Mouse (Mus musculus) lung, postnatal 0 days (tissue): ENCODE measurements around the gene Esrrg. TPM values are rescaled to one million over a fixed set of nuclear protein-coding genes. Genes with fewer than 3 reads are reported as not detected.

Experiments
- ATAC-seq: fragments of 200-750 bp; cut with Nextera tagmentation; 2 replicates; pipeline ENCODE4 v1.8.0; 2017; ENCODE audit warnings: moderate library complexity
- DNase-seq: peaks from one replicate; pipeline ENCODE4 v3.0.0-alpha.2; 2016; ENCODE audit warnings: low spot score
- H3K27ac ChIP-seq: fragments of 300-500 bp; sonication (generic); 2 replicates; pipeline ENCODE4 v1.5.1; 2014; ENCODE audit warnings: antibody characterized with exemption, mild to moderate bottlenecking, low read length, mixed read lengths
- H3K27me3 ChIP-seq: fragments of 300-500 bp; sonication (generic); replicated peaks from 2 replicates; pipeline ENCODE4 v1.6.1; 2014; ENCODE audit warnings: low read length, mixed read lengths; ENCODE audit not compliant: insufficient read depth
- H3K36me3 ChIP-seq: fragments of 300-500 bp; sonication (generic); 2 replicates; pipeline ENCODE4 v1.6.1; 2014; ENCODE audit warnings: low read length, mixed read lengths; ENCODE audit not compliant: insufficient read depth
- H3K4me1 ChIP-seq: fragments of 300-500 bp; sonication (generic); 2 replicates; pipeline ENCODE4 v1.6.1; 2014; ENCODE audit warnings: antibody characterized with exemption, low read depth, low read length, mixed read lengths; ENCODE audit not compliant: insufficient read depth
- H3K4me2 ChIP-seq: fragments of 300-500 bp; sonication (generic); replicated peaks from 2 replicates; pipeline ENCODE4 v1.6.1; 2014; ENCODE audit warnings: low read depth, mild to moderate bottlenecking, low read length, moderate library complexity, mixed read lengths
- H3K4me3 ChIP-seq: fragments of 300-500 bp; sonication (generic); 2 replicates; pipeline ENCODE4 v1.5.1; 2014; ENCODE audit warnings: low read depth, low read length
- H3K9ac ChIP-seq: fragments of 300-500 bp; sonication (generic); replicated peaks from 2 replicates; pipeline ENCODE4 v1.6.1; 2014; ENCODE audit warnings: low read depth, mild to moderate bottlenecking
- H3K9me3 ChIP-seq: fragments of 300-500 bp; sonication (generic); 2 replicates; pipeline ENCODE4 v1.6.1; 2016; ENCODE audit warnings: low read length, mixed read lengths
- CTCF ChIP-seq: IDR thresholded peaks from 2 replicates; pipeline ENCODE4 v1.5.1; 2016; ENCODE audit warnings: antibody characterized with exemption, mild to moderate bottlenecking
- EP300 ChIP-seq: IDR thresholded peaks from 2 replicates; pipeline ENCODE4 v1.6.1; 2016; ENCODE audit warnings: antibody characterized with exemption, mild to moderate bottlenecking, control low read depth
- WGBS: fragments of 180-500 bp; shearing (Covaris S2); extraction: QIAGEN DNeasy Blood & Tissue Kit; methylation state at CpG from one replicate; pipeline ENCODE4 v1.1.7; 2014; 5-methylcytosine and 5-hydroxymethylcytosine counted together
- polyA plus RNA-seq: library from polyadenylated mRNA; unstranded; fragments of >200 nt; fragmentation: Nextera tagmentation; extraction: Ambion mirVana; gene quantifications from 2 replicates; pipeline ENCODE4 v1.2.1, GENCODE M21; 2015

Esrrg gene
- polyA plus RNA-seq, 1 experiment from 2014 or later: 0.54 TPM

DNA sequence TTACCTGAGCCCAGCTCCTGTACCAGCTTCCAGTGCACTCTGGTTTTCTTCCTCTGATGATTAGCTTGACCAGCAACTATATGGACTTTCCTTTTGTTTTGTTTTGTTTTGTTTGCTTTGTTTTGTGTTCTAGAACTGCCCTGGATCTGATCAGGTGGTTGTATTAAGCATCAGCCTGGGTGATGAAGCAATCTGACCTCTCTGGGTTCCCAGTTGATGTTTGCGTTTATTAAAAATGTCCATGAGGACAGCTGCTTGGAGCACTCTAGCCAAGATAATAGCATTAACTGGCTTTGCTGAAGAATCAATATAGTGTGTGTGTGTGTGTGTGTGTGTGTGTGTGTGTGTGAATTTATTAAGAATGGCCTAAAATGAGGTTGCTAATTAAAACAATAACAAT, 149.4 kb downstream of the Esrrg start:
- ATAC-seq (no peak), DNase-seq (no peak)
- H3K9me3 ChIP-seq: no peaks in the 10 kb centered on the region
- H3K27ac ChIP-seq: no peak overlapping the region
- H3K4me1 ChIP-seq: no peaks in the 10 kb centered on the region
- no peak overlapping the region for H3K4me2 ChIP-seq
- TF ChIP-seq EP300: no peak
- TF ChIP-seq CTCF: no peak
- no peak overlapping the region for H3K9ac ChIP-seq
- H3K27me3 ChIP-seq: no peaks in the 10 kb centered on the region
- H3K36me3 ChIP-seq: no peaks in the 10 kb centered on the region
- 76% methylated on average over 1 of the region's 1 CpGs for WGBS
- no peak overlapping the region for H3K4me3 ChIP-seq

DNA sequence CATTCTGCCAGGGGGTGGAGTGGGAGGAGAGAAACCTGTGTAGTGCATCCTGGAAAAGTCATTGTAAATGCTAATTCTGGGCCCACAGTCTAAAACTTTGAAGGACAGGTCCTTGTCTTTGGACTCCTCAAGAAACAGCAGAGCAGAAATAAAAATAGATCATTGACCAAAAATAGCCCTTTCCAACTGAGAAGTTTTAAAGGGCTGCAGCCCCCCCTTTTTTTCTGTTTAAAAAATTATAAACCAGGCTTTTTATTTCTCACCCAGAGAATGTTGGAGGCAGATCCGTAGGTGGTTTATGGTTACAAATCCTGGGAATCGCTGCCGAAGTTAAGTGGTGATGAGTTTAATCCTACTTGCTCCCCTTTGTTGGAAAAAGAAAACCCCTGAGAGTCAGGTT, 150.0 kb downstream of the Esrrg start:
- no peak for ATAC-seq
- WGBS: 69% methylated on average over 3 of the region's 3 CpGs
- H3K27ac ChIP-seq: no peak overlapping the region

DNA sequence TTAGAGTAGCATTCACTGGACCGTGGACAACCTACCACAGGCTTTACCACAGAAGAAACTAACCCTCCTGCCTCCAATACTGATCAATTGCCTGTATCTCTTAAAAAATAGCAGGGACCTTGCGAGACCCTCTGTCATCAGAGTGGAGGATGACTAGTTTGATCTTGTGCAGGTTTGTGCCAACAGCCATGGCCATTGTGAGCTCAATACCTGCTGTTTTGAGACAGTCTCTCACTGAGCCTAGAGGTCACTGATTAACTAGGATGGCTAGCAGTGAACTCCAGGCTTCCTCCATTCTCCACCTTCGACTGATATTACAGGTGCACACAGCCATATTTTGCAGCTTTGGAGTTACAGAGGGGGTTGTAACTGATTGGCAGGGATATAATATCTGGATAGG, 150.9 kb downstream of the Esrrg start:
- Histone ChIP-seq H3K36me3 (no peaks in the 10 kb centered on the region), H3K4me1 (no peaks in the 10 kb centered on the region), H3K9ac (no peak overlapping the region), H3K4me2 (no peak overlapping the region), H3K9me3 (no peaks in the 10 kb centered on the region), H3K4me3 (no peak overlapping the region), H3K27me3 (no peaks in the 10 kb centered on the region), H3K27ac (no peak overlapping the region)
- ATAC-seq (no peak), DNase-seq (no peak)
- TF ChIP-seq CTCF (no peak), EP300 (no peak)
- 77% methylated on average over 3 of the region's 3 CpGs for WGBS

More for the DNA sequence above, 150.0 kb downstream of the Esrrg start:
- Histone ChIP-seq H3K4me2 (no peak overlapping the region), H3K36me3 (no peaks in the 10 kb centered on the region), H3K27me3 (no peaks in the 10 kb centered on the region), H3K4me3 (no peak overlapping the region), H3K9me3 (no peaks in the 10 kb centered on the region), H3K4me1 (no peaks in the 10 kb centered on the region), H3K9ac (no peak overlapping the region)
- TF ChIP-seq EP300 (no peak), CTCF (no peak)
- DNase-seq: no peak

DNA sequence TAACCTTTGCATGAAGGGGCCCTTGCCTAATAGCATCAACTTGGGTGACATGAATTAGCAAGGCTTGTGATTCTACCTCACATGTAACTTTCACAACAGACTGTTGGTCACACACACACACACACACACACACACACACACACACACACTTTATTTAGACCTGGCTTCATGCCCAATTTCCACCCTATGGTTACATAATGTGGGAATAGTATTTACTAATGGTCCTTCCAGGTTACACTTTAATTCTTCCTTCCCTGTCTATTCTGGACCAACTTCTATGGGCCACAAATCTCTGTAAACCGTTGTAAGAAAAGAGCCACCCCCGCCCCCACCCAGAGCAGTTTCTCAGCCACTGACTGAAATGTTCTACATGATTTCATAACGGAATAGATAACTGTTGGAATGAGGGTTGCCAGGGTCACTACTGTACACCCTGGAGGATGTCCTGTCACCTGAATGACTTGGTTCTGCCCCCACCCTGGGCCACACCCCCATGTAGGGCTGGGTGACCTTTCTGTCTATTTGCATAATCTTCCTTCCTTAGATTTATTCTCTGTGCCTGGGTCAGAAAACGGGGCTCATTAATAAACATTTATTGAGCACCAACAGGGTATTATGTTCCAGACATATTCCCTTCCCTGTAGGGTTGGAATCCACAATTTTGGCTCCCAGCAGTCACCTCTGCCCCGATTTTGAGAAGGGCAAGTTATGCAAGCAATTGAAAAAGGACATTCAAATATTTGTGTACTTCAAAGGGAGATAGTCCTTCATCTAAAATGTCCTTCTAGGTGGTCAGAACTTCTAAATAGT, 154.3 kb downstream of the Esrrg start:
- H3K4me2 ChIP-seq: no peak overlapping the region
- no peak for DNase-seq
- no peaks in the 10 kb centered on the region for H3K4me1 ChIP-seq
- H3K4me3 ChIP-seq: no peak overlapping the region
- H3K36me3 ChIP-seq: no peaks in the 10 kb centered on the region
- H3K27ac ChIP-seq: no peak overlapping the region
- no peaks in the 10 kb centered on the region for H3K27me3 ChIP-seq
- TF ChIP-seq EP300: no peak
- no peak for TF ChIP-seq CTCF
- no peaks in the 10 kb centered on the region for H3K9me3 ChIP-seq
- ATAC-seq: no peak
- WGBS: 45% methylated on average over 5 of the region's 5 CpGs
- H3K9ac ChIP-seq: no peak overlapping the region

DNA sequence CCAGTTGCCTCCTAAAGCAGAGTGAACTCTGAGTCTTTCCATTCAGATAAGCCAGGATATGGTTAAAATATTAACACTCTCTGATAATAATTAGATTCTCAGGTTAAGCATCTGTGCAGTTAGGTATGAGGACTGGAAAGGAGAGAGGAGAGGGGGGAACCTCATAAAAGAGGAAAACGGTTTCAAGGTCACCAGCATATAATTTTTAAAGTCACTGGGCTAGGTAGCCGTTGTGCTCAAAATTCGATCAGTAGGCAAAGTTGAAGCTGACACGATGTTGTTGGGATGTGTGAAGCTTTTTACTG, 154.8 kb downstream of the Esrrg start:
- WGBS: 64% methylated on average over 4 of the region's 4 CpGs
- no peak for ATAC-seq
- H3K27ac ChIP-seq: no peak overlapping the region
- H3K4me3 ChIP-seq: no peak overlapping the region
- no peaks in the 10 kb centered on the region for H3K27me3 ChIP-seq
- H3K4me2 ChIP-seq: no peak overlapping the region
- H3K4me1 ChIP-seq: no peaks in the 10 kb centered on the region
- TF ChIP-seq EP300: no peak
- no peak for TF ChIP-seq CTCF
- no peaks in the 10 kb centered on the region for H3K9me3 ChIP-seq
- no peaks in the 10 kb centered on the region for H3K36me3 ChIP-seq
- H3K9ac ChIP-seq: no peak overlapping the region
- DNase-seq: no peak

DNA sequence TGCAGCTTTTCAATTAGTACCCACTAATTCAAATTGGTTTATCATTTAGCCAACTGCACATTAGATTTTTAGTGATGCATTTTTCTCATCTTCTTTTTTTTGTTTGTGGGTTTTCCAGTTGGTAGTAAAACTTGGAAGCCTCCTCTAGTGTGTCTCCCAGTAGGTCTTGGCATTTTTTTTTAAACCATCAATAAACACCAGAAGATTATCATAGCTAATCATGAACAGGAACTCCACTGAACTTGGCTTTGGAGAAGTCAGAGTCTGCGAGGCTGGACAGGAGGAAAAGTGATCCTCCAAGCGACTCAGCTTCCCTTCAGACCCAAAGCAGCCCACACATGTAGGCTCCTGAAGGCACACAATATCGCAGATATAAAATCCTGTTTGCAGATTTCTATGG, 155.2 kb downstream of the Esrrg start:
- H3K36me3 ChIP-seq: no peaks in the 10 kb centered on the region
- no peak overlapping the region for H3K4me3 ChIP-seq
- no peaks in the 10 kb centered on the region for H3K27me3 ChIP-seq
- DNase-seq (no peak), ATAC-seq (no peak)
- H3K4me1 ChIP-seq: no peaks in the 10 kb centered on the region
- H3K4me2 ChIP-seq: no peak overlapping the region
- no peak overlapping the region for H3K9ac ChIP-seq
- no peak for TF ChIP-seq EP300
- no peak for TF ChIP-seq CTCF
- no peaks in the 10 kb centered on the region for H3K9me3 ChIP-seq
- no peak overlapping the region for H3K27ac ChIP-seq
- 63% methylated on average over 3 of the region's 3 CpGs for WGBS

DNA sequence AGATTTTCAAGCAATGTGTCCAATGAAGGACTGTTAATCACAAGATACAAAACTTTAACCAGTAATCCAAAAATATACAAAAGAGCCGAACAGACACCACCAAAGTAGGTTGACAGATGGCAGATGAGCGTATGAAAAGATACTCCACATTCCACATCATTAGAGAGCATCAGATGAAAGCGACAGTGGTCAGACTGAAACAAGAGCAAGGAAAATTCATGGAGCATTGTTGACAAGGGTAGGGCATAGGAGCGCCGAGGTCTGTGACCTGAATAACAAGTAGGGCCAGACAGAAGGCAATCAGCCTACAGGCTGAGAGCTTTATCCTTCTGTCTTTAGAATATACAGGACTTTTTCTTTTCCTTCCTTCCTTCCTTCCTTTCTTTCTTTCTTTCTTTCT, 157.0 kb downstream of the Esrrg start:
- Histone ChIP-seq H3K4me2 (no peak overlapping the region), H3K36me3 (no peaks in the 10 kb centered on the region), H3K9me3 (no peaks in the 10 kb centered on the region), H3K27me3 (no peaks in the 10 kb centered on the region), H3K4me1 (no peaks in the 10 kb centered on the region), H3K9ac (no peak overlapping the region), H3K27ac (no peak overlapping the region), H3K4me3 (no peak overlapping the region)
- DNase-seq (no peak), ATAC-seq (no peak)
- TF ChIP-seq EP300: no peak
- TF ChIP-seq CTCF: no peak
- 78% methylated on average over 5 of the region's 5 CpGs for WGBS
